Mouse (Mus musculus) liver, postnatal 0 days (tissue): ENCODE data around the gene Hnf1b.

ENCODE experiments used
- CTCF ChIP-seq: sonication (generic); IDR thresholded peaks from 2 replicates; pipeline ENCODE4 v1.5.1; 2016; ENCODE audit warnings: antibody characterized with exemption, low read depth
- EP300 ChIP-seq: IDR thresholded peaks from 2 replicates; pipeline ENCODE4 v1.6.1; 2016; ENCODE audit warnings: antibody characterized with exemption, low read depth, mild to moderate bottlenecking

DNA sequence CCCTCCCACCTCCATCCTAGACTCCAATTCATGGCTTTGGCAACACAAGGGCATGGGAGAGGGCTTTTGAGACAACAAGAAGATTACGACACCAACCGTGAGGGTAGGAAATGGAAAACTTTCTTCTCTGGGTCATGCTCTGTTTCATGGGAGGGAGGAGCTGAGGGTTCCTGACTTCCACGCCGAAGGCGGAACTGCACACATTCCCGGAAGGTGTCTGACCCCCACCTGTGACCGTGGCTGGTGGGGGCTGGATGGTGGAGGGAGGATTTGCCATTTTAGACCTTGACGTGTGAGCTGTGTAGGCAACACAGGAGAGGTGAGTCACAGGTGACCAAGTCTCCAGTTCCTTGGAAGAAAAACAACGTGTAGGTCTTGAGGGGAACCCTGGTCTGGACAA, 33.9 kb downstream of the Hnf1b start:
- no peak for TF ChIP-seq CTCF
- no peak for TF ChIP-seq EP300
